Mouse (Mus musculus): ENCODE results near the gene 2210016L21Rik.

GRCm38 (mm10) chr5:114980122-114980748, 38.3 kb downstream of the 2210016L21Rik start:
- no peak for TF ChIP-seq CTCF (conservative IDR thresholded peaks at IDR 0.05; ENCODE audit: low read length)
- TF ChIP-seq NANOG (IDR thresholded peaks at IDR 0.05; ENCODE audit: borderline replicate concordance, low read length), result no peak
- TF ChIP-seq POU5F1 (IDR thresholded peaks at IDR 0.05; ENCODE audit: borderline replicate concordance, low read length), result no peak

Data from E14TG2a.4 (cell line).